Mouse (Mus musculus) left cerebral cortex, adult 18-20 months (tissue): ENCODE data around the gene Olfr1335. TPM values are rescaled to one million over a fixed set of nuclear protein-coding genes. Genes with fewer than 3 reads are reported as not detected.
"Not testable (repeated sequence)": the region's sequence is repeated elsewhere in the genome, so short reads cannot be mapped to it uniquely, and the experiment has no call there.

Source experiments
- DNase-seq, 2 experiments: peaks; one replicate each; pipeline ENCODE4 v3.0.0; 2021 to 2022; ENCODE audit warnings: low spot score in 2 of 2, mixed read lengths in 1 of 2
- long read RNA-seq, 2 experiments: library from polyadenylated mRNA; stranded (forward); transcript quantifications; one replicate each; pipeline ENCODE4 v2.0.0; 2021
- total RNA-seq, 2 experiments: library from RNA; stranded (reverse); gene quantifications; 2 replicates each; pipeline ENCODE4 v1.2.3; 2021

Gene Olfr1335
- total RNA-seq, result not detected
- long read RNA-seq, experiment 1, result 0 reads
- long read RNA-seq, experiment 2, result 0 reads

DNA sequence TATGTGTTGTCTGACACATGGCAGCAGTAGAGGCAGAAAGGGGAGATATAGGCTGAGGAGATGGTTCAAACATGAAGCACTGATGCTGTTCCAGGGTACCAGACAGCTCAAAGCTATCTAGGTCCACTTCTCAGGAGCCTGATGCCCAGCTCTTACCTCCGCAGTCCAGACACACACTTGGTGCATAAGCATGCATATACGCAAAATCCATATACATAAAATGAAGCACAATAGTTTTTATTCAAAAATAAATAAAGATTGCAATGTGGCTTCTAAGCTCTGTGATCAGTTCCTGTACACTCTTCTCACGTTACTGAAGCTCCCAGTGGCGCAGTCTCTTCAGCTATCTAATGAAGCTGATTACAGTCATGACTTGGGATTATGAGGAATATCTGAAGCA lies at the start of gene Olfr1335:
Gene Olfr1335, minus strand, starts transcription at position 101 of the 400 bp plus-strand sequence.
- no peak for DNase-seq

DNA sequence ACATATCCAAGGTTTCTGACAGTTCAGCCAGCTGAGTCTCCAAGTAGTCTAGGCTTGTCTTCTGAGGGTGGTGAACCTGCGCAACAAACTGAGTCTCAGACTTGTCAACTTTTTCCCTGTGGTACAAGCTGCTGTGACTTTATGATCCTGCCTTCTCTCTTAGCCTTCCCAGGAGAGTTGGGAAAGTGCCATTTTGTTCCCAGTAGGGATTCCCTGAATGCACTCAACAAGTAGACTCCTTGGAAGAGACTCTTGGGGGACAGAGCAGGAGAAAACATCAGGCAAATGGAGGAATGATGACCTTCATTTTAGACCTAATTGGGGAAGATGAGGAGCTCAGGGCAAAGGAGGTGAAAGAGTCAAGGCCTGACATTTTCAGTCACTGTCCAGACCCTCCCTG lies 26.4 kb upstream of the Olfr1335 start, which contains the start of gene Olfr1333:
Gene Olfr1333, minus strand, starts transcription at position 101 of the 400 bp plus-strand sequence.
- DNase-seq, result no peak

DNA sequence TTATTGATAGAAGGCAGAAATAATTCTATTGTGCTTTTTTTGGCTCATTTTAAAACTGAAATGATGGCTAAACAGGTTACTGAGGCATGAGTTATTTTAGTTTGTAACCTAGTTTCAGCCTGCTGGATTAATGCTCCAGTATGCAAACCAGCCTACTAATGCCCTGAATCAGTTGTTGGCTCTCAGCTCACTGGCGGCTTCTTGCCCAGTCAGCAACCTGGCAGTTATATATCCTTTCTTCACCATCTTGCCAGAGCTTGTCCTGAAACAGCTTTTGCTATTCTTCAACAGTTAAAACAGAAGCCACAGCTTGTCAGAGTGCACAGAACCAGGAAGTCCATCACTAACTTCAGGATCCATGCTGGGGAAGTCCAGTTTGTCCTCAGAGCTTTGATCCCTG lies 9.2 kb upstream of the Olfr1335 start:
- DNase-seq, result no peak

DNA sequence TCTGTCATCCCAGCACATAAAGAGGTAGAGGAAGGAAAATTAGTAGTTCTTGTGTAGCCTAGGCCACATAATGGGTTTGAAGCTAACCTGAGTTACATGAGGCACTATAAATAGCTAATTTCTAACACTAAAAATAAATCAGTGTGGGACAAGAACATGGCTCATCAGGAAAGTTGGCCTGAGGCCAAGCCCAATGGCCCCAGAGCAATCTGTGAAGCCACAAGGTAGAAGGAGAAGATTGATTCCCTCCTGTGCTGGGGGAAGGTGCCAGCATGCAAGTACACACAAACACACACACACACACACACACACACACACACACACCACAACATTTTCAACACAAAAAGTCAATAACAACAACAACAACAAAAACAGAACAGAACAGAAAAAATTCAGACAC lies 16.9 kb downstream of the Olfr1335 start:
- DNase-seq, result not testable (repeated sequence)

DNA sequence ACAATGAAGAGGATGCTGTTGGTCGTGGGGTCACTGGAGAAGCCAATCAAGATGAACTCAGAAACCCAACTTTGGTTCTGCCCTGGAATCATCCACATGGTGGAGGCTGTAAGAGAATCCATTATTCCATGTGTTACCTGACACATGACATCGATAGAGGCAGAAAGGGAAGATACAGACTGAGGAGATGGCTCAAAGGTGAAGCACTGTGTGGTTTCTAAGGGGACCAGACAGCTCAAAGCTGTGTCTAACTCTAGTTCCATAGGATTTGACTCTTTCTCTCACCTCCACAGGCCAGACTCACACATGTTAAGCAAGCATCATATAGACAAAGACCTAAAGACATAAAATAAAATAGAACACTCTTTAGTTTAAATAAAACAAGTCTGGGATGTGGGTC lies 27.3 kb downstream of the Olfr1335 start, which contains the start of gene Olfr1337:
Gene Olfr1337, minus strand, starts transcription at position 101 of the 400 bp plus-strand sequence.
- no peak for DNase-seq

Other genes with a start within 250 kb of the Olfr1335 start
- gene Cfap57, start 189.2 kb downstream of the Olfr1335 start, total RNA-seq, result under 1 TPM; 0.79 to 0.98 TPM
- gene Ebna1bp2, start 189.1 kb downstream of the Olfr1335 start, total RNA-seq, result 10 to 100 TPM; 55.9 to 63.5 TPM
- gene Olfr62, start 151.0 kb downstream of the Olfr1335 start, total RNA-seq, result not detected
- not detected for gene Olfr1342, start 117.2 kb downstream of the Olfr1335 start, total RNA-seq
- not detected for gene Olfr1341, start 106.4 kb downstream of the Olfr1335 start, total RNA-seq
- not detected for gene Olfr1340, start 89.8 kb downstream of the Olfr1335 start, total RNA-seq
- not detected for gene Olfr1339, start 77.8 kb downstream of the Olfr1335 start, total RNA-seq
- not detected for gene Olfr1338, start 51.2 kb downstream of the Olfr1335 start, total RNA-seq
- gene Olfr1337, start 27.4 kb downstream of the Olfr1335 start, total RNA-seq, result not detected
- gene Olfr1333, start 26.3 kb upstream of the Olfr1335 start, total RNA-seq, result not detected
- gene Olfr1331, start 54.7 kb upstream of the Olfr1335 start, total RNA-seq, result not detected
- gene Olfr1330, start 78.7 kb upstream of the Olfr1335 start, total RNA-seq, result not detected
- not detected for gene Olfr1329, start 107.5 kb upstream of the Olfr1335 start, total RNA-seq
- gene Olfr1328, start 128.7 kb upstream of the Olfr1335 start, total RNA-seq, result not detected
- gene Lao1, start 151.6 kb upstream of the Olfr1335 start, total RNA-seq, result not detected